Mouse (Mus musculus): ENCODE measurements around the gene Ccl22.

DNA sequence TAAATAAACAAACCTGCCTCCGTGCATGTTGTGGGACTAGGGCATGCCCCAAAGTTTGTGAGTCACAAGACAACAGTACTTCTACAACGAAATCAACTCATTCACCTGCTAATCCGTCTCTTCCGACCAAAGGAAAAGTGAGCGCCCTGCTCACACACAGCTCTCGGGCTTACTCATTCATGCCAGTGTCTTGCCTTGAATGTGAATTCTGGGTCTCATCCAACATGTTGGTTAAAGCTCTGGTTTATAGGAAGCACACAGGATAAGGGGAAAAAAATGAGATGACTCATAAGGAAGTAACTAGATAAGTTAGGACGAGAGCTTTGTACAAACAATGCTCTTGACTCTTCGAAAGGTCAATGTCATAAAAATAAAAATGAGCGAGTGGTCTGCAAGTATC lies 21.6 kb downstream of the Ccl22 start:
- TF ChIP-seq POLR2A (IDR thresholded peaks at IDR 0.05; ENCODE audit: extremely low read depth, insufficient read depth, low read length) (no peak), CTCF (IDR thresholded peaks at IDR 0.05; ENCODE audit: low read depth, low read length) (no peak)

Data from liver, adult 2 months (tissue).